Mouse (Mus musculus) lung, adult 2 months (tissue): ENCODE measurements around the gene Depdc1b.

Experiments used
- CTCF ChIP-seq: fragments of 200-500 bp; IDR thresholded peaks from 2 replicates; pipeline ENCODE4 v1.5.1; 2011; ENCODE audit warnings: mild to moderate bottlenecking, low read length, control low read depth; ENCODE audit not compliant: insufficient read depth
- POLR2A ChIP-seq: fragments of 200-500 bp; IDR thresholded peaks from 2 replicates; pipeline ENCODE4 v1.6.1; 2011; ENCODE audit warnings: low read depth, mild to moderate bottlenecking, control low read depth, low read length, borderline replicate concordance; ENCODE audit errors: extremely low read depth

DNA sequence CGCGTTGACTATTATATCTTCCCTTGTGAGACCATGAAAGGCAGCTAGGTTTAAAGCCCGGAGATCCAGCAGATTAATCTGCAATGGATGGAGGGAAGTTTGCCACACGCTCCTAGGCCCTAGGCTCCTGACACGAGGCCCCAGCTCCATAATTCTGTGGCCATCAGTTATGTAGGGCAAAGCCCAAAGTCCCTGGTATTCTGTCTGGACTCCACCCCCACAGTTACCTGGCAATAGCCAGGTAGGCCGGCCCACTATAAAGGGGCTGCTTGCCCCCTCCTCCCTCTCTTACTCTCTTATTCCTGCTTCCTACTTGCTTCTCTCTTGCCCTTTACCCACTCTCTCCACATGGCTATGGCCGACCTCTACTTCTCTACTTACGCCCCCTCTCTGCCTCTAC, 2.9 kb downstream of the Depdc1b start:
- TF ChIP-seq POLR2A, result no peak
- no peak for TF ChIP-seq CTCF
